Comparison of ENCODE assay signal across 9 mouse cellular contexts in genomic region chr2:99236968-99237367, GRCm38 (mm10).
DNase-seq lines count a peak whose midpoint lies in the region; ATAC-seq and TF ChIP-seq lines count a peak whose summit lies in the region.
"Had no signal": no experiment of that assay in that cellular context is flagged by ENCODE, and none has a peak within 500 bp of the region (broad histone marks: within the 10 kb centered on the region; RNA-seq: fewer than 3 reads in every experiment).

No protein-coding gene starts in this region.

- no peaks in the 10 kb centered on the region for H3K27me3 ChIP-seq in intestine, postnatal 0 days (replicated peaks; ENCODE audit: control insufficient read depth, insufficient read depth, low read length)
- no peaks in the 10 kb centered on the region for H3K27me3 ChIP-seq in intestine, embryonic 16.5 days (replicated peaks; ENCODE audit: control insufficient read depth, insufficient read depth, low read length)
- H3K27me3 ChIP-seq in ES-Bruce4 (ENCODE audit: control insufficient read depth, insufficient read depth, low read length, poor library complexity, severe bottlenecking), result no peaks in the 10 kb centered on the region

- no peaks in the 10 kb centered on the region for H3K9me3 ChIP-seq in intestine, postnatal 0 days (ENCODE audit: control insufficient read depth)
- no peaks in the 10 kb centered on the region for H3K9me3 ChIP-seq in intestine, embryonic 16.5 days (ENCODE audit: control insufficient read depth, low read length)
- no peaks in the 10 kb centered on the region for H3K9me3 ChIP-seq in ES-Bruce4 (replicated peaks; ENCODE audit: control insufficient read depth, insufficient read depth, low read length, poor library complexity, severe bottlenecking)

- 8% methylated on average over 7 of the region's 7 CpGs for WGBS in intestine, postnatal 0 days
- 6% methylated on average over 7 of the region's 7 CpGs for WGBS in intestine, embryonic 16.5 days

- H3K27ac ChIP-seq in intestine, postnatal 0 days (ENCODE audit: low read depth, low read length), result no peak overlapping the region
- H3K27ac ChIP-seq in intestine, embryonic 16.5 days (ENCODE audit: low read length), result no peak overlapping the region
- no peak overlapping the region for H3K27ac ChIP-seq in ES-Bruce4 (ENCODE audit: insufficient read depth, low read length)
- no peak overlapping the region for H3K27ac ChIP-seq in layer of hippocampus, adult 2 months

- H3K4me1 ChIP-seq in intestine, postnatal 0 days (replicated peaks; ENCODE audit: control insufficient read depth, insufficient read depth, low read length), result no peaks in the 10 kb centered on the region
- no peaks in the 10 kb centered on the region for H3K4me1 ChIP-seq in intestine, embryonic 16.5 days (ENCODE audit: control insufficient read depth, insufficient read depth, low read length)
- no peaks in the 10 kb centered on the region for H3K4me1 ChIP-seq in ES-Bruce4 (ENCODE audit: control insufficient read depth, insufficient read depth, low read length)

- TF ChIP-seq POLR2A in ES-Bruce4 (IDR thresholded peaks at IDR 0.05; ENCODE audit: insufficient read depth, low read length), result no peak

- TF ChIP-seq EP300 in ES-Bruce4 (IDR thresholded peaks at IDR 0.05; ENCODE audit: insufficient read depth, low read depth, low read length), result no peak

- TF ChIP-seq CTCF in intestine, postnatal 0 days (IDR thresholded peaks at IDR 0.05; ENCODE audit: low read depth), result peak; percentile 67
- peak; percentile 55 for TF ChIP-seq CTCF in ES-Bruce4 (IDR thresholded peaks at IDR 0.05; ENCODE audit: low read depth, low read length)
- peak; percentile 89 for TF ChIP-seq CTCF in layer of hippocampus, adult 2 months (conservative IDR thresholded peaks at IDR 0.05)

- ATAC-seq in intestine, postnatal 0 days, result no peak
- no peak for ATAC-seq in intestine, embryonic 16.5 days

- H3K4me2 ChIP-seq in intestine, postnatal 0 days (replicated peaks; ENCODE audit: low read depth), result no peak overlapping the region
- H3K4me2 ChIP-seq in intestine, embryonic 16.5 days (ENCODE audit: low read depth, low read length), result no peak overlapping the region

- H3K4me3 ChIP-seq in intestine, postnatal 0 days (ENCODE audit: low read depth, low read length), result no peak overlapping the region
- H3K4me3 ChIP-seq in intestine, embryonic 16.5 days (ENCODE audit: low read length), result no peak overlapping the region
- H3K4me3 ChIP-seq in ES-Bruce4 (ENCODE audit: low read depth, low read length), result no peak overlapping the region
- H3K4me3 ChIP-seq in layer of hippocampus, adult 2 months, result peak overlapping the region; percentile 14; the same call in 1 of the 2 replicates
- H3K4me3 ChIP-seq: erythroblast, embryonic 14.5 days had no signal

- H3K36me3 ChIP-seq in intestine, postnatal 0 days (ENCODE audit: control insufficient read depth, insufficient read depth), result no peaks in the 10 kb centered on the region
- no peaks in the 10 kb centered on the region for H3K36me3 ChIP-seq in intestine, embryonic 16.5 days (ENCODE audit: control insufficient read depth, insufficient read depth, low read length)
- H3K36me3 ChIP-seq in ES-Bruce4 (ENCODE audit: control insufficient read depth, insufficient read depth, low read length, poor library complexity, severe bottlenecking), result no peaks in the 10 kb centered on the region

- peak; percentile 27 for DNase-seq in adrenal gland, adult 18-20 months (ENCODE audit: low spot score in 2 of 2)
- DNase-seq in embryo, embryonic 9.5 days (ENCODE audit: extremely low spot score), result peak; percentile 22
- DNase-seq in layer of hippocampus, adult 2 months (ENCODE audit: low spot score in 2 of 2), result peak; percentile 37 to 60
- DNase-seq in retina, postnatal 1 day, result peak; percentile 65
- no peak for DNase-seq in T-cell, adult 2 months (ENCODE audit: low spot score)

- no peak overlapping the region for H3K9ac ChIP-seq in intestine, postnatal 0 days (ENCODE audit: low read depth, low read length)
- H3K9ac ChIP-seq in intestine, embryonic 16.5 days (ENCODE audit: low read depth, low read length), result no peak overlapping the region
- H3K9ac ChIP-seq in ES-Bruce4 (ENCODE audit: low read depth, poor library complexity, severe bottlenecking), result no peak overlapping the region
